Mouse (Mus musculus): ENCODE data around the gene Cdc42bpb.

GRCm38 (mm10) chr12:111309256-111309655 lies 68.3 kb downstream of the Cdc42bpb start:
- TF ChIP-seq POLR2A (IDR thresholded peaks at IDR 0.05; ENCODE audit: low read depth, low read length), result no peak
- no peak for TF ChIP-seq CTCF (IDR thresholded peaks at IDR 0.05; ENCODE audit: extremely low read depth, insufficient read length, insufficient replicate concordance, low read depth, low read length)

Data from small intestine, adult 2 months (tissue).